Mouse (Mus musculus) liver, postnatal 0 days (tissue): ENCODE data around the gene Wdr18. TPM values are rescaled to one million over a fixed set of nuclear protein-coding genes. Genes with fewer than 3 reads are reported as not detected.

Experiments used
- ATAC-seq: fragments of 200-750 bp; cut with Nextera tagmentation; 2 replicates; pipeline ENCODE4 v1.8.0; 2017; ENCODE audit warnings: mild to moderate bottlenecking, moderate library complexity
- DNase-seq: peaks from one replicate; pipeline ENCODE4 v3.0.0-alpha.2; 2016
- H3K27ac ChIP-seq: fragments of 300-500 bp; sonication (generic); 2 replicates; pipeline ENCODE4 v1.5.1; 2014; ENCODE audit warnings: antibody characterized with exemption, moderate library complexity, mild to moderate bottlenecking, low read depth
- H3K27me3 ChIP-seq: fragments of 300-500 bp; sonication (generic); 2 replicates; pipeline ENCODE4 v1.6.1; 2014; ENCODE audit warnings: low read length, control low read depth, mixed read lengths; ENCODE audit not compliant: insufficient read depth
- H3K36me3 ChIP-seq: fragments of 300-500 bp; sonication (generic); replicated peaks from 2 replicates; pipeline ENCODE4 v1.6.1; 2014; ENCODE audit warnings: mild to moderate bottlenecking, control low read depth, low read length, moderate library complexity, mixed read lengths; ENCODE audit not compliant: insufficient read depth
- H3K4me1 ChIP-seq: fragments of 300-500 bp; sonication (generic); 2 replicates; pipeline ENCODE4 v1.6.1; 2014; ENCODE audit warnings: antibody characterized with exemption, mild to moderate bottlenecking, control low read depth; ENCODE audit not compliant: insufficient read depth
- H3K4me2 ChIP-seq: fragments of 300-500 bp; sonication (generic); 2 replicates; pipeline ENCODE4 v1.6.1; 2014; ENCODE audit warnings: low read depth, mild to moderate bottlenecking, low read length, moderate library complexity, mixed read lengths
- H3K4me3 ChIP-seq: fragments of 300-500 bp; sonication (generic); 2 replicates; pipeline ENCODE4 v1.5.1; 2014; ENCODE audit warnings: low read depth, low read length
- H3K9ac ChIP-seq: fragments of 300-500 bp; sonication (generic); replicated peaks from 2 replicates; pipeline ENCODE4 v1.6.1; 2014; ENCODE audit warnings: mild to moderate bottlenecking, moderate library complexity
- H3K9me3 ChIP-seq: fragments of 300-500 bp; sonication (generic); 2 replicates; pipeline ENCODE4 v1.6.1; 2016; ENCODE audit warnings: mild to moderate bottlenecking, control low read depth, low read length, mixed read lengths
- CTCF ChIP-seq: sonication (generic); IDR thresholded peaks from 2 replicates; pipeline ENCODE4 v1.5.1; 2016; ENCODE audit warnings: antibody characterized with exemption, low read depth
- EP300 ChIP-seq: IDR thresholded peaks from 2 replicates; pipeline ENCODE4 v1.6.1; 2016; ENCODE audit warnings: antibody characterized with exemption, low read depth, mild to moderate bottlenecking
- WGBS: fragments of 180-500 bp; shearing (Covaris S2); extraction: QIAGEN DNeasy Blood & Tissue Kit; methylation state at CpG from one replicate; pipeline ENCODE4 v1.1.7; 2014; ENCODE audit not compliant: insufficient replicate concordance; 5-methylcytosine and 5-hydroxymethylcytosine counted together
- polyA plus RNA-seq: library from polyadenylated mRNA; unstranded; fragments of >200 nt; fragmentation: Nextera tagmentation; extraction: Ambion mirVana; gene quantifications from 2 replicates; pipeline ENCODE4 v1.2.1, GENCODE M21; 2015

Gene Wdr18
- polyA plus RNA-seq, 1 experiment from 2014 or later: 40.7 TPM

DNA sequence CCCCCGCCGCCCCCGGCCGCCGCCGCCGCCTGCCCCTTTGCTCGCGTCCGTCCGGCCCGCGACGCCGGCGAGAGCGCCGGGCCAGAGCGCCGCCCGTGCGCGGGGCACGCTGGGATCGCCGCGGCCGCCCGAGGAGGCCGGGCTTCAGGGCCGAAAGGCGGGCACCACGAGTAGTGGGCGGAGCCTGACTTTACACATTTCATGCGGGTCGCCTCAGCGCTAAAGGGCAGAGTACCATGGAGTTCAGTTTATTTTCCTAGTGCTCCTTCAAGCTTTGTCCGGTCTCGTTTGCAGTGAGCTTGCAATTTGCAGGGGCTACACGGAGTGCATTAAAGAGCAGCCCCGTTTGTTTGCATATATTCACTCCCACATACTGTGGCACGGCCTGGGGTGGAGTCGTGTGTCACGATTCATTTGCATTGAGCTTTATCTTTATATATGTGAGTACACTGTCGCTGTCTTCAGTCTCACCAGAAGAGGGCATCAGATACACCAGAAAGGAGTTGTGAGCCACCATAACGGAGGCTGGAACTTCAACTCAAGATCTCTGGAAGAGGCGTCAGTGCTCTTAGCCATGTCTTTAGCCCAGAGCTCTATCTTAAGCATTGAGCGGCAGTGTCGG, 24.4 kb downstream of the Wdr18 start, which contains the start of gene Tmem259:
Tmem259 (minus strand) TSS at position 136 of the 622 bp plus-strand sequence.
- Histone ChIP-seq H3K4me3 (peak within 1 kb of the TSS; percentile 72), H3K36me3 (0 out of 2 replicates have a peak, but pooled peaks cover 2% of the 10 kb centered on the region), H3K4me1 (peaks cover 45% of the 10 kb centered on the region), H3K27me3 (peaks cover 11% of the 10 kb centered on the region), H3K9ac (peak within 1 kb of the TSS; percentile 87), H3K4me2 (peak within 1 kb of the TSS; percentile 78), H3K27ac (peak within 1 kb of the TSS; percentile 88), H3K9me3 (no peaks in the 10 kb centered on the region)
- DNase-seq (peak; percentile 90), ATAC-seq (peak; percentile 78)
- TF ChIP-seq CTCF: peak; percentile 81
- peak; percentile 29; the same call in 1 of the 2 replicates for TF ChIP-seq EP300
- WGBS: under 1% methylated on average over 44 of the region's 49 CpGs

DNA sequence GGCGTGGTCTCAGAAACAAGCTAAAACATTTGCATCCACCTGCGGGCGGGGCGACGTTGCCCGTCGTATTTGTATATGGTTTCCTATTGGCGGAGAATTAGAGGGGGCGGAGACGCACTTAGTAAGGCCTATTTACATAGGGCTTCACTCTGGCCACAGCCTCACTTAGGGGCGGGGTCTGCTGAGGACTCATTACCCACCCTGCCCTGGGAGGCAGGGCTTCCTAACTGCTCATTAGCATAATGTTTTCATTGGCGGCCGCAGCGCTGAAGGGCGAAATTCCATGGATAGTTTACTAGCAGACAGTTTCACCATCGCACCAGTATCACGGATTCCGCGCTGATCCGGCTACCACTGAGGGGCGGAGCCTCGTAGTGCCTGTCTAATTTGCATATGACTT, 24.9 kb downstream of the Wdr18 start:
- Histone ChIP-seq H3K27ac (peak overlapping the region; percentile 88), H3K9ac (peak overlapping the region; percentile 87), H3K4me1 (peaks cover 45% of the 10 kb centered on the region), H3K9me3 (no peaks in the 10 kb centered on the region), H3K27me3 (peaks cover 14% of the 10 kb centered on the region), H3K4me2 (peak overlapping the region; percentile 78), H3K4me3 (peak overlapping the region; percentile 72), H3K36me3 (0 out of 2 replicates have a peak, but pooled peaks cover 2% of the 10 kb centered on the region)
- peak; percentile 87 for ATAC-seq
- under 1% methylated on average over 22 of the region's 22 CpGs for WGBS
- peak; percentile 94 for DNase-seq
- no peak for TF ChIP-seq CTCF
- no peak for TF ChIP-seq EP300

DNA sequence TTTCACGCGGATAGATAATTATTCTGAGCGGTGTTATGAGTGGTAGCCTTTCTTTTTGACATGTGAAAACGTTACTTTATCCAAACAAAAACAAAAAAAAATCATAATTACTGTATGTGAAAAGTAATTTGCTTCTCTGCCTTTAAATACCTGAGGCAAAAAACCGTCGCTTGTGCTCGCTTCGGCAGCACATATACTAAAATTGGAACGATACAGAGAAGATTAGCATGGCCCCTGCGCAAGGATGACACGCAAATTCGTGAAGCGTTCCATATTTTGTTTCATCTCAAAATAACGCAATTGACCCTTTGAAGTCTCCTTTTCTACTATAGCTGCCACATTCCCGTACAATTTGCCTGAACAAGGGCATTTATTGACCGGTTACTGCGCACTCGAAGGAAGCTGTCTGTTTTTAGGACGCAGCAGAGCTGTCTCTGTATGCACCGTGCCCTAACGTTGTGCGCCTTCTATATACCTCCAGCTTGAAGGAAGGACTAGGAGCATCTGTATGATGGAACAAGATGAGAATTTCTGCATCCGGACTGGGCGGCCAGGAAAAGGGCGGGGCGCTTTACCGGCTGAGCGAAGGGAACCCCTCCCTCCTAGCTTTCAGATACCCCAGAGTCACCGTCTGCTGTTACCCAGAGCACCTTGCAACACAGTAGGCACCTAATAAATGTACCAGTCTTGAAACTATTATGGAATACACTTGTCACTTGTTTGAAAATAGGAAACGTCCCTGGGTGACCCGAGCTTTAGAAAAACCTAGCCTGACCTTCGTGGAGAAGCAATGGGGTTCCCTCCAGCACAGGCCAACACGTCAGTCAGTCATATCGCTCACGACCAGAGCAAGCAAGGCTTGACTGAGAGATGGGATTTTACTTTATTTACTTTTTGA, 25.6 kb downstream of the Wdr18 start:
- Histone ChIP-seq H3K9me3 (no peaks in the 10 kb centered on the region), H3K36me3 (0 out of 2 replicates have a peak, but pooled peaks cover 2% of the 10 kb centered on the region), H3K4me2 (peak overlapping the region; percentile 78), H3K27me3 (peaks cover 14% of the 10 kb centered on the region), H3K27ac (peak overlapping the region; percentile 88), H3K4me1 (peaks cover 45% of the 10 kb centered on the region), H3K9ac (peak overlapping the region; percentile 87), H3K4me3 (peak overlapping the region; percentile 72)
- WGBS: 3% methylated on average over 35 of the region's 35 CpGs
- peak; percentile 80 for DNase-seq
- TF ChIP-seq CTCF: no peak
- TF ChIP-seq EP300: 0 out of 2 replicates have a peak, but pooled peaks have one; percentile 37
- ATAC-seq: no peak

DNA sequence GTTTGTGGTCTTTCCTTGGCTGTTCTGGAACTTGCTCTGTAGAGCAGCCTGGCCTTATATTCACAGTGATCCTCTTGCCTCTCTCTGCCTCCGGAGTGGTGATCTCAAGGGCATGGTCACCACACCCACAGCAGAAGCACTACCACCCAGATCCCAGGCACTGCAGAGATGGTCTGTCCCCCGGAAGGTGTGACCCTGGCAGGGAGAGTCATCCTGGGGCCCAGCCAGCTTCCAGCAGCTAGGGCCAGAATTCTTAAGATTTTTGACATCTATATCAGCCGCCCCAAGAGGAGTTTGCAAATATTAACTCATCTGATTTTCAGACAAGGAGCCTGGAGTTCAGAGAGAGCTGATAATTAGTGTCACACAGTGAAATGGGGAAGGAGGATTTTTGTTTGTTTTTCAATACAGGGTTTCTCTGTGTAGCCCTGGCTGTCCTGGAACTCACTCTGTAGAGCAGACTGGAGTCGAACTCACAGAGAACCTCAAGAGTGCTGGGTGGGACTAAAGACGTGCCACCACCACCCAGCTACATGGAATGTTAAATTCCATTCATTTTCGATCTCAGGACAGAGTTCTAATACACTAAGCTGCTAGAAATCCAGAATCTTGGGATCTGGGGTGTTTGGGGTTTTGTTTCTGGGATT, 26.4 kb downstream of the Wdr18 start:
- Histone ChIP-seq H3K27ac (peak overlapping the region; percentile 88), H3K4me1 (peaks cover 45% of the 10 kb centered on the region), H3K9ac (peak overlapping the region; percentile 87), H3K9me3 (no peaks in the 10 kb centered on the region), H3K4me3 (peak overlapping the region; percentile 72), H3K36me3 (peaks cover 7% of the 10 kb centered on the region; the same call in 1 of the 2 replicates), H3K27me3 (peaks cover 14% of the 10 kb centered on the region), H3K4me2 (peak overlapping the region; percentile 78)
- no peak for TF ChIP-seq CTCF
- WGBS: 22% methylated on average over 6 of the region's 6 CpGs
- DNase-seq (peak; percentile 48), ATAC-seq (no peak)

DNA sequence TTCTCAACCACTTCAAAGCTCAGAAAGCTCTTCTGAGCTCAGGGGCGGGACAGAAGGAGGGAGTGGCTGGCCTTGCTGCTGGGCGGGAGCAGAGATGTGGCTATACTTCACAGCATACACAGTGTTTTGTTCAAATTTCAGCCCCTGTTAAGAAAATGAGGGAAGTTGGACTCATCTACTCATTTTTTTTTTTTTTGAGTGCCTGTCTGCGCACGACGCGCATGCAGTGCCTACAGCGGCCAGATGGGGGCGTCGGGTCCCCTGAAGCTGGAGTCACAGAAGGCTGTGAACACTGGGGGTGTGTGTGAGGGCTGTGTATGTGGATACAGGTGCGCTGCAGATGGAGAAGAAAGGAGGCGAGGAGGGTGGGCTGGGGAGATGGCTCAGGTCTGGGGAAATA, 27.0 kb downstream of the Wdr18 start:
- DNase-seq (peak; percentile 91), ATAC-seq (no peak)
- H3K9me3 ChIP-seq: no peaks in the 10 kb centered on the region
- peaks cover 14% of the 10 kb centered on the region for H3K27me3 ChIP-seq
- H3K4me3 ChIP-seq: peak overlapping the region; percentile 72; the same call in 1 of the 2 replicates
- H3K27ac ChIP-seq: peak overlapping the region; percentile 88
- WGBS: 3% methylated on average over 11 of the region's 11 CpGs
- peak overlapping the region; percentile 78 for H3K4me2 ChIP-seq
- peaks cover 45% of the 10 kb centered on the region for H3K4me1 ChIP-seq
- TF ChIP-seq EP300 (no peak), CTCF (peak; percentile 95)
- peaks cover 10% of the 10 kb centered on the region for H3K36me3 ChIP-seq
- peak overlapping the region; percentile 87 for H3K9ac ChIP-seq
